Mouse (Mus musculus): Measurements from ENCODE around the gene Dnah1.

GRCm38 (mm10) chr14:31269456-31270100, 54.1 kb downstream of the Dnah1 start:
- TF ChIP-seq CHD2 (IDR thresholded peaks at IDR 0.05; ENCODE audit: low read length): no peak
- TF ChIP-seq TBP (IDR thresholded peaks at IDR 0.05; ENCODE audit: low read depth, low read length): no peak
- TF ChIP-seq E2F4 (IDR thresholded peaks at IDR 0.05; ENCODE audit: borderline replicate concordance, low read depth, low read length): no peak
